Mouse (Mus musculus) embryonic facial prominence, embryonic 10.5 days (tissue): Measurements from ENCODE around the gene Ddx60. TPM values are rescaled to one million over a fixed set of nuclear protein-coding genes. Genes with fewer than 3 reads are reported as not detected.
"Not testable (repeated sequence)": the region's sequence is repeated elsewhere in the genome, so short reads cannot be mapped to it uniquely, and the experiment has no call there.

ENCODE experiments used
- DNase-seq: peaks from one replicate; pipeline ENCODE4 v3.0.0-alpha.2; 2017; ENCODE audit warnings: low spot score
- H3K27ac ChIP-seq: fragments of 300-500 bp; sonication (generic); replicated peaks from 2 replicates; pipeline ENCODE4 v1.5.1; 2016; ENCODE audit warnings: mild to moderate bottlenecking
- H3K27me3 ChIP-seq: fragments of 300-500 bp; sonication (generic); replicated peaks from 2 replicates; pipeline ENCODE4 v1.6.1; 2016; ENCODE audit warnings: low read depth, mild to moderate bottlenecking; ENCODE audit not compliant: poor library complexity, severe bottlenecking
- H3K36me3 ChIP-seq: fragments of 300-500 bp; sonication (generic); replicated peaks from 2 replicates; pipeline ENCODE4 v1.6.1; 2016; ENCODE audit warnings: mild to moderate bottlenecking, moderate library complexity
- H3K4me1 ChIP-seq: fragments of 300-500 bp; sonication (generic); 2 replicates; pipeline ENCODE4 v1.6.1; 2016
- H3K4me3 ChIP-seq: fragments of 300-500 bp; sonication (generic); 2 replicates; pipeline ENCODE4 v1.5.1; 2016; ENCODE audit warnings: mild to moderate bottlenecking, moderate library complexity
- H3K9me3 ChIP-seq: fragments of 300-500 bp; sonication (generic); 2 replicates; pipeline ENCODE4 v1.6.1; 2016; ENCODE audit warnings: mild to moderate bottlenecking
- WGBS: fragments of 180-500 bp; shearing (Covaris S2); methylation state at CpG from one replicate; pipeline ENCODE4 v1.1.7; 2016; 5-methylcytosine and 5-hydroxymethylcytosine counted together
- polyA plus RNA-seq: library from polyadenylated mRNA; unstranded; fragments of >200 nt; fragmentation: Nextera tagmentation; extraction: Ambion mirVana; gene quantifications from 2 replicates; pipeline ENCODE4 v1.2.1, GENCODE M21; 2016

Gene Ddx60
- polyA plus RNA-seq, 1 experiment from 2014 or later: 0.11 TPM

DNA sequence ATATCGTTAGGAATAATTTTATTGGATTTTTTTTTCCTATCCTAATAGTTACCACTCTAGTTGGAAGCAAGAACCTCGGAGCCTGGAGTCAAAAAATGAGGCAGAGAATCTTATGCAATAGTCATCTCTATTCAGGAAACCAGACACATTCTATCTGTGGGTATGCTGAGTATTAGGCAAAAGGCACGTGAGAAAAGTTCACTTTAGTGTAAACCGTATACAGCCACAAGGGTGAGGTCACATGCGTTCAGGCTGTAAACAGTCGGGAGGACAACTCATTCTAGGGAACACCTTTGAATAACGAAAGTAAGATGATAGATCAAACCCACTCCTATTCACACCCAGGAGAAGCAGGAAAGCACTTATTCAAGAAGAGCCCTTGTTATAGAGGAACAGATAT lies 7.5 kb upstream of the Ddx60 start:
- WGBS: 86% methylated on average over 7 of the region's 7 CpGs
- Histone ChIP-seq H3K4me3 (no peak overlapping the region), H3K4me1 (0 out of 2 replicates have a peak, but pooled peaks cover 9% of the 10 kb centered on the region), H3K27ac (no peak overlapping the region), H3K36me3 (no peaks in the 10 kb centered on the region), H3K9me3 (no peaks in the 10 kb centered on the region), H3K27me3 (no peaks in the 10 kb centered on the region)
- no peak for DNase-seq

- Histone ChIP-seq H3K27me3 (peaks cover 5% of the 10 kb centered on the region), H3K27ac (no peak overlapping the region), H3K4me1 (0 out of 2 replicates have a peak, but pooled peaks cover 9% of the 10 kb centered on the region), H3K9me3 (no peaks in the 10 kb centered on the region), H3K36me3 (no peaks in the 10 kb centered on the region), H3K4me3 (no peak overlapping the region)
- WGBS: 85% methylated on average over 10 of the region's 10 CpGs
- DNase-seq: no peak
Observed at GRCm38 (mm10) chr8:61921454-61922054, 6.3 kb upstream of the Ddx60 start.

GRCm38 (mm10) chr8:61924518-61924917 lies 3.4 kb upstream of the Ddx60 start:
- Histone ChIP-seq H3K4me1 (peaks cover 12% of the 10 kb centered on the region), H3K27me3 (peaks cover 28% of the 10 kb centered on the region), H3K36me3 (no peaks in the 10 kb centered on the region), H3K4me3 (no peak overlapping the region), H3K27ac (no peak overlapping the region), H3K9me3 (no peaks in the 10 kb centered on the region)
- no peak for DNase-seq
- 91% methylated on average over 1 of the region's 1 CpGs for WGBS

DNA sequence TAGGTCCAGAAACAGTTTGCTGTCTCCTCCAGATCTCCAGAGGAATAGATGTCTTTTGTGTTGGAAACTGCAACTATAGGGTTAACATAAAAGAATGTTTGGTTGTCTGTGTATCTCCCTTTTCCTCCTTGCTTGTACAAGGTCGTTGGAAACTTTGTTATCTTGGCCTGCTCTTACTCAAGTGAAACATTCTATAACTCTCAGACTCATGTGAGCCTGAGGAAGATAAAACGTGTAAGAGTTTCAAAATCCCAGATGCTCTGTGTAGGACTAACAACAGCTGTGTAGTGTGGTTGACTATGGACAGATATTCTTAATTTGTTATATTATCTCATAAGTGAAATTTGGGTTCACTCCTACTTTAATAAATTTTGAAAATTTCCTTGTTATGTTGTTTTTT lies 5.4 kb downstream of the Ddx60 start:
- Histone ChIP-seq H3K9me3 (no peaks in the 10 kb centered on the region), H3K36me3 (no peaks in the 10 kb centered on the region), H3K4me3 (no peak overlapping the region), H3K27me3 (peaks cover 7% of the 10 kb centered on the region), H3K27ac (no peak overlapping the region), H3K4me1 (peaks cover 1% of the 10 kb centered on the region)
- WGBS: 37% methylated on average over 2 of the region's 2 CpGs
- no peak for DNase-seq

DNA sequence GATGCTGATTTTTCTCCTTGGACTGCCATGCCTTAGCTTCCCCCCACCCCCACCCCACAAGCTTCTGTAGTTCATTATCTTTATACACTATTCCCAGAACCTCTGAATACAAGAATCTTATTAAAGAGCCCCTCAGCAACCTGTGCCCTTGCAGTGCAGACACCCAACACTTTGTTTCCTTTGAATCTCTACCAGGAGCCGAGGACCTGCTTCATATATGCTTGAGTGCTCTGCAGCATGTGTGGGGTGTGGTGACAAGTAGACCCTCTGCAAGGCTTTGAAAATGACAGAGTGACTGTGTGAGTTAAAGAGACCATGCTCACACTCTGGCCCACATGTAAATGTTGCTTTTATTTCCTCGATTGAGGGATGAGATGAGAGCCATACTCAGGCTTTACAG lies 9.7 kb downstream of the Ddx60 start:
- H3K27ac ChIP-seq: no peak overlapping the region
- H3K4me1 ChIP-seq: no peaks in the 10 kb centered on the region
- H3K4me3 ChIP-seq: no peak overlapping the region
- WGBS: 77% methylated on average over 2 of the region's 2 CpGs
- no peaks in the 10 kb centered on the region for H3K9me3 ChIP-seq
- no peaks in the 10 kb centered on the region for H3K36me3 ChIP-seq
- DNase-seq: no peak
- H3K27me3 ChIP-seq: no peaks in the 10 kb centered on the region

DNA sequence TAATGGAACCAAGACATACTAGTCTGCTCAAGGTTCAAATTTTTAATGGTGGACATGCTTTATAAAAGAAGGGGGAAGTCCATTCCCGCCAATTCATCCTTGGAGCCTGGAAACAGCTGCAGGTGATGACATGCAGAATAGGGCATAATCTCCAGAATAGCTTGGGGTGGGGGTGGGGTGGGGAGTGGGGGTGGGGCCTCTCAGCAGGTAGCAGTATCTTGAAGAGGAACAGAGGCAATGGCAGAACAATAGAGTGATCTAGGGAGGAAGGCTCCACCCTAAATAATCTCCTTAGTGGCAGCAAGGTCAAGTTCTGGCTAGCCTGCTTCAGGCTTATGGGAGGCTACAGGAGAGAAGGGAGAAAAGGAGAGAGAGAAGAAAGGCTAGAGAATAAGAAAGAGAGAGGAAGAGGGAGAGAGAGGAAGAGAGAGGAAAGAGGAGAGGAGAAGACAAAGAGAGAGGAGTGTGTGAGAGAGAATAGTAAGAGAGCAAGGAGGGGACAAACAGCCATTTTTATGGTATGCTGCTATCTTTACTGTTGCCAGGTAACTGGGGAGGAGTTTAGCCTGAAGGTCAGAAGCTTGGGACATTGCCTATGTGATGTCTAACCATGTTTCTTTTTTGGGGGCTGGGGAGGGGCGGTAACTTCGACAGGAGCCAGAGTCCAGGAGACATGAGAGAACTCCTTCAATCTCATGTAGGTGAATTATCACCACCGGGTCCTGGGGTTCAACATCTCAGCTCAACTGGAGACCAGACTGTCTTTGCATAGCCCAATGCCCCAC lies 36.9 kb downstream of the Ddx60 start:
- H3K9me3 ChIP-seq, DNase-seq, H3K4me3 ChIP-seq, H3K27ac ChIP-seq, H3K4me1 ChIP-seq, H3K36me3 ChIP-seq, H3K27me3 ChIP-seq: not testable (repeated sequence)
- 83% methylated on average over 4 of the region's 4 CpGs for WGBS

- 59% methylated on average over 3 of the region's 3 CpGs for WGBS
- Histone ChIP-seq H3K4me1 (no peaks in the 10 kb centered on the region), H3K36me3 (no peaks in the 10 kb centered on the region), H3K27ac (no peak overlapping the region), H3K9me3 (no peaks in the 10 kb centered on the region), H3K4me3 (no peak overlapping the region), H3K27me3 (no peaks in the 10 kb centered on the region)
- DNase-seq: no peak
Observed at GRCm38 (mm10) chr8:61969581-61969980, 41.7 kb downstream of the Ddx60 start.

DNA sequence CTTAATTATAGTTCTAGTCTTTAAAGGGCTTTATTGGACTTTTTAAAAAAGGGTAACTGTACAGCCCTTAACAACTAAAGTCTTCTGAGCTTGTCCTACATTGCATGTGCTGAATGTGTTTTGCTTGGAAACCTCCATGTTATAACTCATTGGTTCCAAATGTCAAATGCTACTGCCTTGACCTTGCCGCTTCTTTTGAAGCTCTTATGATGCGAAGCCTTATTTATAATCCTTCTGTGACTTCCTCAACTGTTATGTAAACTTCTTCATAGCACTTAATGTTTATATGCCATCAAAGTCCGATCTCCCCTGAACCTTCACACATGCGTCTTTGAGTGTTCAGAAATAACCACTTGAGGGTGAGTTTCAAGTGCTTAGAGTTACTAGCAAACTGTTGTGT lies 57.1 kb downstream of the Ddx60 start:
- WGBS: 93% methylated on average over 4 of the region's 4 CpGs
- Histone ChIP-seq H3K36me3 (no peaks in the 10 kb centered on the region), H3K27me3 (no peaks in the 10 kb centered on the region), H3K4me3 (no peak overlapping the region), H3K4me1 (peaks cover 6% of the 10 kb centered on the region), H3K9me3 (no peaks in the 10 kb centered on the region), H3K27ac (no peak overlapping the region)
- DNase-seq: no peak

- Histone ChIP-seq H3K27me3 (no peaks in the 10 kb centered on the region), H3K36me3 (no peaks in the 10 kb centered on the region), H3K4me1 (peaks cover 6% of the 10 kb centered on the region), H3K9me3 (no peaks in the 10 kb centered on the region), H3K4me3 (no peak overlapping the region), H3K27ac (no peak overlapping the region)
- no peak for DNase-seq
- 55% methylated on average over 6 of the region's 6 CpGs for WGBS
Observed at GRCm38 (mm10) chr8:61985703-61986475, 58.0 kb downstream of the Ddx60 start.

GRCm38 (mm10) chr8:61989464-61989863 lies 61.6 kb downstream of the Ddx60 start:
- Histone ChIP-seq H3K4me1 (peaks cover 6% of the 10 kb centered on the region), H3K9me3 (no peaks in the 10 kb centered on the region), H3K27ac (no peak overlapping the region), H3K4me3 (no peak overlapping the region), H3K36me3 (no peaks in the 10 kb centered on the region), H3K27me3 (no peaks in the 10 kb centered on the region)
- 50% methylated on average over 6 of the region's 6 CpGs for WGBS
- DNase-seq: no peak

DNA sequence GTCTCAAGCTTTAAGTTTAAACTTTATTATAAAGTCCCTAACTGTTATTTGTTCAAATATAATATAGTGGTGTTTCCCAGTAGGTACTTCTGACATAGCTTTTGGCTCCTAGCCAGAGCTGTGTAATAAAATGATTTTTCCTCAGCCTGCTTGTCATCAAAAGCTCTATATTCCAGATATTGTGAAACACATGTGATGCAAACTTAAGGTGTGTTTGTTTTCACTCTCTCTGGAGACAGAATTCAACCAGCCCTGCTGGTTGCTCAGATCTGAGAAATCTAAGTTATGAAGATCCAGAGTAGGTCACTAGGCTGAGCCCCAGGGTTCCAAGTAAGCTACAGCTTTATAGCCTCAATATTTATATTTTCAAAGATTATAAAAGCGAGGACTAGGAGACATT lies 64.9 kb downstream of the Ddx60 start:
- DNase-seq: no peak
- Histone ChIP-seq H3K9me3 (no peaks in the 10 kb centered on the region), H3K4me1 (peaks cover 8% of the 10 kb centered on the region), H3K36me3 (no peaks in the 10 kb centered on the region), H3K4me3 (no peak overlapping the region), H3K27me3 (no peaks in the 10 kb centered on the region), H3K27ac (no peak overlapping the region)
- 80% methylated on average over 1 of the region's 1 CpGs for WGBS

- no peaks in the 10 kb centered on the region for H3K27me3 ChIP-seq
- peaks cover 2% of the 10 kb centered on the region; the same call in 1 of the 2 replicates for H3K4me1 ChIP-seq
- no peak for DNase-seq
- no peaks in the 10 kb centered on the region for H3K9me3 ChIP-seq
- no peak overlapping the region for H3K4me3 ChIP-seq
- no peak overlapping the region for H3K27ac ChIP-seq
- no peaks in the 10 kb centered on the region for H3K36me3 ChIP-seq
- WGBS: 64% methylated on average over 2 of the region's 2 CpGs
Observed at GRCm38 (mm10) chr8:61997125-61997524, 69.2 kb downstream of the Ddx60 start.
